Mouse (Mus musculus) forebrain, embryonic 16.5 days (tissue): ENCODE data around the gene Arhgef28. TPM values are rescaled to one million over a fixed set of nuclear protein-coding genes. Genes with fewer than 3 reads are reported as not detected.
A peak's percentile ranks its signal among the peaks of the same experiment; 100 is the strongest.

Experiments
- ATAC-seq: fragments of 200-750 bp; cut with Nextera tagmentation; 2 replicates; pipeline ENCODE4 v1.8.0; 2017; ENCODE audit warnings: mild to moderate bottlenecking, moderate library complexity
- H3K27ac ChIP-seq: fragments of 300-500 bp; sonication (generic); 2 replicates; pipeline ENCODE4 v1.5.1; 2014; ENCODE audit warnings: low read length, control low read depth
- H3K27me3 ChIP-seq: fragments of 300-500 bp; sonication (generic); replicated peaks from 2 replicates; pipeline ENCODE4 v1.6.1; 2014; ENCODE audit warnings: low read length; ENCODE audit not compliant: control insufficient read depth, insufficient read depth
- H3K36me3 ChIP-seq: fragments of 300-500 bp; sonication (generic); 2 replicates; pipeline ENCODE4 v1.6.1; 2014; ENCODE audit not compliant: control insufficient read depth, insufficient read depth
- H3K4me1 ChIP-seq: fragments of 300-500 bp; sonication (generic); replicated peaks from 2 replicates; pipeline ENCODE4 v1.6.1; 2014; ENCODE audit warnings: low read length; ENCODE audit not compliant: control insufficient read depth, insufficient read depth
- H3K4me2 ChIP-seq: fragments of 300-500 bp; sonication (generic); 2 replicates; pipeline ENCODE4 v1.6.1; 2014; ENCODE audit warnings: mild to moderate bottlenecking, low read length, control low read depth
- H3K4me3 ChIP-seq: fragments of 300-500 bp; sonication (generic); replicated peaks from 2 replicates; pipeline ENCODE4 v1.5.1; 2014; ENCODE audit warnings: mild to moderate bottlenecking, low read length, control low read depth
- H3K9ac ChIP-seq: fragments of 300-500 bp; sonication (generic); replicated peaks from 2 replicates; pipeline ENCODE4 v1.6.1; 2014; ENCODE audit warnings: low read depth, low read length, control low read depth
- H3K9me3 ChIP-seq: fragments of 300-500 bp; sonication (generic); 2 replicates; pipeline ENCODE4 v1.6.1; 2016; ENCODE audit warnings: low read length; ENCODE audit not compliant: control insufficient read depth
- WGBS: fragments of 180-500 bp; shearing (Covaris S2); extraction: QIAGEN DNeasy Blood & Tissue Kit; methylation state at CpG from one replicate; pipeline ENCODE4 v1.1.7; 2014; 5-methylcytosine and 5-hydroxymethylcytosine counted together
- polyA plus RNA-seq: library from polyadenylated mRNA; unstranded; fragments of >200 nt; fragmentation: Nextera tagmentation; extraction: Ambion mirVana; gene quantifications from 2 replicates; pipeline ENCODE4 v1.2.1, GENCODE M21; 2015

The Arhgef28 gene
- polyA plus RNA-seq, 1 experiment from 2014 or later = 17.3 TPM

DNA sequence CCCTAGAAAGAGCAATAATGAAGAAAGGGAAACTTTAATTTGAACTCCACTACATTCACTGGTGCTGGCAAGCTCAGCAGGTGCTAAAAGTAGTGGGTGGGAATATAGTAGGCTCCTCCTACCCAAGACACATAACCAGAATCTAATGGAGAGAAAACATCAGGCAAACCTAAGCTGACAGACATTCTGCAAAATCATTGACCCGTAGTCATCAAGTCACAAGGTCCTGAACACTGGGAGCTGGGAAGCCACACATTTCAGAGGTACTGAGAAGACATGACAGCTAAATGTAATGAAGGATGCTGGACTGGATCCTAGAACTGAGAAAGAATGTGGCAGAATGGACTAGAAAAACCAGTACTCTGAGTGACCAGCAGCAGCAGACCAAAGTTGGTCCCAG, 24.3 kb upstream of the Arhgef28 start:
- H3K4me1 ChIP-seq = no peaks in the 10 kb centered on the region
- no peak overlapping the region for H3K9ac ChIP-seq
- H3K27ac ChIP-seq = no peak overlapping the region
- WGBS = 92% methylated on average over 1 of the region's 1 CpGs
- H3K27me3 ChIP-seq = no peaks in the 10 kb centered on the region
- no peaks in the 10 kb centered on the region for H3K9me3 ChIP-seq
- ATAC-seq = no peak
- H3K36me3 ChIP-seq = no peaks in the 10 kb centered on the region
- H3K4me3 ChIP-seq = no peak overlapping the region
- no peak overlapping the region for H3K4me2 ChIP-seq

DNA sequence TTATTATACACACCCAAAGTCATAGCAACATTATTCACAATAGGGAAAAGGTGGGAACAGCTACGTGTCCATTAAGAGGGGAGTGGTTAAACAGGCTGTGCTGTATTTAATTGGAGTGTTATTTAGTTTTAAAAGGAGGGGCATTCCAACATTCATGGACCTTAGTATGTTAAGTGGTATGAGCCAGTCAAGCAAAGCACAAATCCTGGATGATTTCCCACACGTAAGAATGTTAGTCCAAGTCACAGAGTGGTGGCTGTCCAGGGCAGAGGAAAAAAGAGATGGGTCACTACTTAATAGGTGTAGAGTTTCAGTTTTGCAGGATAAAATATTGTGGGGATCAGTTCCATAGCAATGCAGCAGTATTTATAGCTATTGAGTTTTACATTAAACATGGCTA, 20.0 kb upstream of the Arhgef28 start:
- no peak overlapping the region for H3K9ac ChIP-seq
- no peak overlapping the region for H3K27ac ChIP-seq
- no peak overlapping the region for H3K4me3 ChIP-seq
- no peaks in the 10 kb centered on the region for H3K36me3 ChIP-seq
- WGBS = 72% methylated on average over 2 of the region's 2 CpGs
- H3K9me3 ChIP-seq = no peaks in the 10 kb centered on the region
- H3K4me1 ChIP-seq = 0 out of 2 replicates have a peak, but pooled peaks cover 3% of the 10 kb centered on the region
- no peaks in the 10 kb centered on the region for H3K27me3 ChIP-seq
- H3K4me2 ChIP-seq = no peak overlapping the region
- no peak for ATAC-seq

DNA sequence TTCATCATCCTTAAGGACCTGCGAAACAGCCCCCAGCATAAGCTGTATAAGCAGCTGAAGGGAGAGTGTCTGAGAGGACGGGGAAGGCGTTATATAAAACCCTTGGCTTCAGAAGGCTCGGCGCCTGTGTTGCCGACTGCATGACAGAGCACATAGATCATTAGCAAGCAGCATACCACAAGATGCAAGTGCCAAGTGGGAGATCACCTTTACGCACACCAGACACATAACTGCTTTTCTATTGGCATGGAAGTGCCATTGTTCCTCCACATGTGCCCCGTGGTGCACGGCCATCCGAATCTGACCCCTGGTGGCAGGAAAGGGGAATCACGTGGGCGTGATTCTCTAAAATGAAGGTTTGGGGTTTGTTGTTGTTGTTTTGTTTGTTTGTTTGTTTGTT, 16.6 kb upstream of the Arhgef28 start:
- Histone ChIP-seq H3K36me3 (no peaks in the 10 kb centered on the region), H3K4me1 (0 out of 2 replicates have a peak, but pooled peaks cover 3% of the 10 kb centered on the region), H3K27ac (no peak overlapping the region), H3K9ac (no peak overlapping the region), H3K4me3 (no peak overlapping the region), H3K27me3 (no peaks in the 10 kb centered on the region), H3K9me3 (no peaks in the 10 kb centered on the region), H3K4me2 (peak overlapping the region; percentile 10; the same call in 1 of the 2 replicates)
- ATAC-seq = peak; percentile 59; the same call in 1 of the 2 replicates
- 35% methylated on average over 12 of the region's 12 CpGs for WGBS

DNA sequence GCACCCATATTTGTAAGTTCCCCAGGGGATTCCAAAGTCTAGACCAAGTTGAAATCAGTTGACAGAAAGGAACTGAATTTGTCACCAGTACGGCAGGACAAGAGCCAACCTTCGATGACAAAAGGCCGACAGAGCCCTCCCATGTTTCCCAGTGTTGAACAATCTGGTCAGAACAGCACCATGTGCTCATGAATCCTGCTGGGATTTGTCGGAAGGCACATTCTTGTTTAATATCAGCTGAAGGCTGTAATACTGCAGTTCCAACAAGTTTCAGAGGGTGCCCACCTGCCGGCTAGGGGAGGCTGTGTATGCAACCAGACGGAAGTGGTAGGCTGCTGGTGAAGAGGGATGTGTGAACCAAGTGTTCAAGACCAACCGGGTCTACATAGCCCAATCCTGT, 3.9 kb upstream of the Arhgef28 start:
- 88% methylated on average over 7 of the region's 7 CpGs for WGBS
- ATAC-seq = no peak
- Histone ChIP-seq H3K4me2 (no peak overlapping the region), H3K27ac (no peak overlapping the region), H3K27me3 (peaks cover 8% of the 10 kb centered on the region; the same call in 1 of the 2 replicates), H3K4me3 (no peak overlapping the region), H3K36me3 (no peaks in the 10 kb centered on the region), H3K9me3 (no peaks in the 10 kb centered on the region), H3K9ac (no peak overlapping the region), H3K4me1 (peaks cover 10% of the 10 kb centered on the region)

DNA sequence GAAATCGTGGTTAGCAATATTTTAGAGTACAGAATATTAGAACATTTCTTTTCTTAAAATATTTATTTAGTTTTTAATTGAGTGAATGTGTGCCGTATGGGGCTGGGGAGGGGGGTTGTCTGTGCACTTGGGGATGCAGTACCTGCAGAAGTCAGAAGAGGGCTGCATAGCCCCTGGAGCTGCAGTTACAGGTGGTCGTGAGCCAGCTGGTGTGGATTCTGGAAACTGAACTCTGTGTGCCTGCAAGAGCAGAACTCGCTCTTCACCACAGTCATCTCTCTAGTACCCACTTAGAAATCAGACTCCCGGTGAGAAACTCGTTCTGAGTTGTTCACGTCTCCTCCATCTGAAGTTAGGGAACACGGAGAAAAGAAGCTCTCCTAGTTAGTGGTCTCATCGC, 2.6 kb upstream of the Arhgef28 start:
- no peak for ATAC-seq
- no peak overlapping the region for H3K27ac ChIP-seq

DNA sequence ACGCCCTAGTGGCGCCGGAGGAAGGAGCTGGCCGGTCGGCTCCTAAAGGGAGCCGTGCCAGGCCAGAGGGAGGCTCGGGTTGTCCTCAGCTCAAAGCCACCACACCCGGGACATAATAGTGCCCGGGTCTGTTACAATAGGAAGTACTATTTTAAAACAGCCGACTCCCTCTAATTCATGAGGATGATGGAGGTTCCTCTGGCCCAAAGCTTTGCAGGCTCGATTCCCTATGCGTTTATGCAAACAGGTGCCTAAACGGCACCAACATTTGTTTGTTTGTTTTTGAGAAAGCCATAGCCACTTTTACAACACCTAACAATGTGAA, 269 bp upstream of the Arhgef28 start:
- Histone ChIP-seq H3K4me3 (peak overlapping the region; percentile 63), H3K27ac (0 out of 2 replicates have a peak overlapping the region, but pooled peaks have one; percentile 15), H3K4me2 (peak overlapping the region; percentile 99), H3K27me3 (peaks cover 8% of the 10 kb centered on the region; the same call in 1 of the 2 replicates), H3K9ac (peak overlapping the region; percentile 70), H3K4me1 (peaks cover 11% of the 10 kb centered on the region), H3K36me3 (no peaks in the 10 kb centered on the region), H3K9me3 (no peaks in the 10 kb centered on the region)
- WGBS = under 1% methylated on average over 13 of the region's 13 CpGs
- ATAC-seq = no peak

More for the DNA sequence above, 2.6 kb upstream of the Arhgef28 start:
- no peak overlapping the region for H3K4me3 ChIP-seq
- peaks cover 11% of the 10 kb centered on the region for H3K4me1 ChIP-seq
- H3K36me3 ChIP-seq = no peaks in the 10 kb centered on the region
- H3K9ac ChIP-seq = no peak overlapping the region
- no peaks in the 10 kb centered on the region for H3K9me3 ChIP-seq
- H3K4me2 ChIP-seq = no peak overlapping the region
- H3K27me3 ChIP-seq = peaks cover 8% of the 10 kb centered on the region; the same call in 1 of the 2 replicates
- WGBS = 39% methylated on average over 9 of the region's 9 CpGs

DNA sequence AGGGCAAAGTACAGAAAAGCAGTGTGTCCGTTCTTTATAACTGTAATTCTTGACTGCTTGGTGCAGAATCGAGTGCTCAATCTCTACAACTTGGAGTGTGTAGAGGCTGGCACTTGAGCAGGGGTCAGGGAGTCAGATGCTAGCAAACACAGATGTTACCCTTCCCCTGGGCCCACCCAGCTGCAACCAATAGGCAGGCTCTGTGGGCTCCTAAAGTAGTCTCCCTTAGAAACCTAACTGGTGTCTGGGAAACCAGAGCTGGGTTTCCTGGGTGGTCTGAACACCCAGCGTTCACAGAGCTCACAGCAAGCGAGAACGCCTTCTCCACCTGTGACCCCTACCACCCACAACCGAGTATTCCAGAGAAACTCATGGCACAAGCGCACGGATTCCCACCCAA, 1.1 kb downstream of the Arhgef28 start:
- 34% methylated on average over 8 of the region's 8 CpGs for WGBS
- Histone ChIP-seq H3K4me2 (peak overlapping the region; percentile 99), H3K4me1 (peaks cover 11% of the 10 kb centered on the region), H3K27me3 (peaks cover 8% of the 10 kb centered on the region; the same call in 1 of the 2 replicates), H3K9me3 (no peaks in the 10 kb centered on the region), H3K36me3 (no peaks in the 10 kb centered on the region), H3K9ac (no peak overlapping the region), H3K27ac (no peak overlapping the region), H3K4me3 (no peak overlapping the region; the same call in 1 of the 2 replicates)
- ATAC-seq = no peak

DNA sequence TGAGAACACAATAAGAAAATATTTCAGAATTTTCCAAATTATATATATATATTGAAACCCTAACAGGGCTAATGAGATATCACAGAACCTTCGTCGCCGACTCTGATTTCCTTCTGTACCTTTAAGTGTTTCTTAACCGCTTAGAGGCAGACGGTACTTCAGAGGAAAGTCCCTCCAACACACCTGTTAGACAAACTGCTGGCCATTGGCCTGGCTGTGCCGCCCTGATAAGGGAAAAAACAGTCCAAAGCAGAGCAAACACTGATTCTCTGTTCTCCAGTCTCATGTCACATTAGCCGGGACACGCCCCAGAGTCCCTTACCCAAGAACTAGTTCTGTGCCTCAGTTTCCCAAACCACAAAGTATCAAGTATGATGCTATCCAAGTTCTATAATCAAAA, 1.9 kb downstream of the Arhgef28 start:
- Histone ChIP-seq H3K4me2 (no peak overlapping the region), H3K36me3 (no peaks in the 10 kb centered on the region), H3K27ac (no peak overlapping the region), H3K9ac (no peak overlapping the region), H3K9me3 (no peaks in the 10 kb centered on the region), H3K4me3 (no peak overlapping the region), H3K4me1 (peaks cover 11% of the 10 kb centered on the region), H3K27me3 (peaks cover 8% of the 10 kb centered on the region; the same call in 1 of the 2 replicates)
- no peak for ATAC-seq
- WGBS = 93% methylated on average over 8 of the region's 8 CpGs

DNA sequence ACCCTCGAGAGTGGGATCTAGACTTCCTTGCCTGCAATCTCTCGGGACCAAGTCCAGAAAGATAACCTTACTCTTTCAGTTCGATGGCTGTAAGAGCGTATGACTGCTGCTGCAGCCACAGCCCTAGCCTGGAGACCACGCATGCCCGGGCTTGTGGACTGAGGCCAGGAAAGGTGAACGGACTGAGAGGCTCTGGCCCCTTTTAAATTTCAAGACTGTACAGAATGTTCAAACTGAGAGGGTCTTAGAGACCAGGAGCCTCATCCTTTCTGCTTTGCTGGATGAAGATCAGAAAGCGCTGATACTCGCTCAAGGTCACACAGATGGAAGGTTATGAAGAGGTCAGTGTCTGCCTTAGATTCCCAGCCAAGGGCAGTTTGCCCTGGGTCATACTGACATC, 4.8 kb downstream of the Arhgef28 start:
- WGBS = 59% methylated on average over 9 of the region's 9 CpGs
- Histone ChIP-seq H3K27me3 (no peaks in the 10 kb centered on the region), H3K9me3 (no peaks in the 10 kb centered on the region), H3K27ac (no peak overlapping the region), H3K9ac (no peak overlapping the region), H3K4me1 (peaks cover 9% of the 10 kb centered on the region), H3K4me2 (no peak overlapping the region), H3K4me3 (no peak overlapping the region), H3K36me3 (no peaks in the 10 kb centered on the region)
- ATAC-seq = no peak

DNA sequence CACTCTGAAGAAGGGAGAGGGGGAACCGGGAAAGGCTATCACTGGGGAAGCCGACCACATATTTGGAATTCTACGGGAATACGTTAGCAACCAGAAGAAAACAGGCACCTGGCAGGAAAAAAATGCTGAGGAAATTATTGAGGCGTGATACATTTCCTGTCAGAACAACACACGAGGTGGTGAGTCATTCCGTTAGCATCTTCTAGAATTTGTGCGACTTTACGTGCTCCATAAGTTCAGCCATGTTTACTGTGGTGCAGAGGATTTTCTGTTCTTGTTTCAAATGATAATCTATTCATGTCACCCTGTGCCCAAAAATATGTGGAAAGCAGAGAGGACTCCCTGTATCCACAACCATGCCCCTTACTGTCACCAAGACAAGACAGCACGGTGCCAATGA, 13.6 kb downstream of the Arhgef28 start:
- no peaks in the 10 kb centered on the region for H3K27me3 ChIP-seq
- no peak overlapping the region for H3K4me3 ChIP-seq
- H3K9me3 ChIP-seq = no peaks in the 10 kb centered on the region
- H3K36me3 ChIP-seq = no peaks in the 10 kb centered on the region
- WGBS = 72% methylated on average over 10 of the region's 10 CpGs
- H3K27ac ChIP-seq = no peak overlapping the region
- no peak for ATAC-seq
- H3K4me2 ChIP-seq = no peak overlapping the region
- no peaks in the 10 kb centered on the region for H3K4me1 ChIP-seq
- no peak overlapping the region for H3K9ac ChIP-seq
